Mouse (Mus musculus) kidney, embryonic 16.5 days (tissue): Measurements from ENCODE around the gene Rab33b. TPM values are rescaled to one million over a fixed set of nuclear protein-coding genes. Genes with fewer than 3 reads are reported as not detected.

Experiments used
- polyA plus RNA-seq: library from polyadenylated mRNA; unstranded; fragments of >200 nt; fragmentation: Nextera tagmentation; extraction: Ambion mirVana; gene quantifications from 2 replicates; pipeline ENCODE4 v1.2.1, GENCODE M21; 2015

Gene Rab33b
- polyA plus RNA-seq, 1 experiment from 2014 or later = 23.2 TPM

Other genes starting within 250 kb of the Rab33b start
- gene Elf2, start 143.3 kb upstream of the Rab33b start, polyA plus RNA-seq = 62.9 and 64.4 TPM in 2 replicates
- gene Mgarp, start 87.2 kb upstream of the Rab33b start, polyA plus RNA-seq = 7.3 and 10.5 TPM in 2 replicates
- gene Ndufc1, start 74.9 kb upstream of the Rab33b start, polyA plus RNA-seq = 672 and 707 TPM in 2 replicates
- gene Naa15, start 68.8 kb upstream of the Rab33b start, polyA plus RNA-seq = 37.7 and 40.9 TPM in 2 replicates
- 2.5 and 3.1 TPM in 2 replicates for gene Setd7, start 77.0 kb downstream of the Rab33b start, polyA plus RNA-seq
- gene Mgst2, start 176.4 kb downstream of the Rab33b start, polyA plus RNA-seq = 1.1 and 1.6 TPM in 2 replicates